Mouse (Mus musculus) CH12.LX (cell line): ENCODE measurements around the gene Zkscan7. TPM values are rescaled to one million over a fixed set of nuclear protein-coding genes. Genes with fewer than 3 reads are reported as not detected.

Experiments
- DNase-seq: peaks from one replicate; pipeline ENCODE4 v3.0.0-alpha.2; 2013; ENCODE audit errors: extremely low read depth
- H3K27ac ChIP-seq: 2 replicates; pipeline ENCODE4 v1.5.1; 2012; ENCODE audit warnings: low read depth, mild to moderate bottlenecking, control low read depth, moderate library complexity; ENCODE audit not compliant: insufficient read depth
- H3K27me3 ChIP-seq: replicated peaks from 2 replicates; pipeline ENCODE3; 2012; ENCODE audit warnings: inconsistent platforms
- H3K36me3 ChIP-seq, 2 experiments: replicated peaks in 1 of 2; 2 replicates each; pipeline versions ENCODE3 to v1.6.1; 2012; ENCODE audit warnings: inconsistent platforms in 1 of 2, low read length in 1 of 2, mild to moderate bottlenecking in 1 of 2, mixed read lengths in 1 of 2, moderate library complexity in 1 of 2; ENCODE audit not compliant: control insufficient read depth in 1 of 2, insufficient read depth in 1 of 2
- H3K4me1 ChIP-seq, 2 experiments: 2 replicates each; pipeline ENCODE4 v1.6.1; 2012; ENCODE audit warnings: inconsistent platforms in 1 of 2, moderate library complexity in 1 of 2; ENCODE audit not compliant: insufficient read depth in 2 of 2, control insufficient read depth in 1 of 2
- H3K4me2 ChIP-seq: 2 replicates; pipeline ENCODE4 v1.6.1; 2012; ENCODE audit warnings: low read depth, mild to moderate bottlenecking, control low read depth; ENCODE audit not compliant: poor library complexity, insufficient read depth, severe bottlenecking
- H3K4me3 ChIP-seq, 3 experiments: fragments of 150-350 bp in 1 of 3; sonication (generic) in 1 of 3; replicated peaks in 1 of 3; 2 replicates each; pipeline versions ENCODE3 to v1.5.1; 2011 to 2012; ENCODE audit warnings: low read depth in 2 of 3, low read length in 2 of 3, mild to moderate bottlenecking in 2 of 3, moderate library complexity in 2 of 3, control low read depth in 1 of 3, improper control_type of control experiment in 1 of 3, inconsistent platforms in 1 of 3, mixed read lengths in 1 of 3; ENCODE audit not compliant: poor library complexity in 1 of 3
- H3K79me2 ChIP-seq: replicated peaks from 2 replicates; pipeline ENCODE4 v1.6.1; 2012; ENCODE audit warnings: mild to moderate bottlenecking, moderate library complexity; ENCODE audit not compliant: control insufficient read depth, poor library complexity, insufficient read depth, severe bottlenecking; ENCODE audit errors: extremely low read depth
- H3K9ac ChIP-seq: 2 replicates; pipeline ENCODE4 v1.6.1; 2012; ENCODE audit warnings: low read depth, mild to moderate bottlenecking, control low read depth, moderate library complexity; ENCODE audit not compliant: insufficient read depth
- H3K9me3 ChIP-seq: replicated peaks from 2 replicates; pipeline ENCODE3; 2012; ENCODE audit warnings: low read length, inconsistent platforms, mixed read lengths
- BHLHE40 ChIP-seq: IDR thresholded peaks from 2 replicates; pipeline ENCODE4 v1.6.1; 2011; ENCODE audit warnings: mild to moderate bottlenecking, low read depth, low read length, improper control_type of control experiment
- CTCF ChIP-seq, 2 experiments: IDR thresholded peaks in 1 of 2; conservative IDR thresholded peaks in 1 of 2; 2 replicates each; pipeline ENCODE4 v1.5.1; 2011 to 2012; ENCODE audit warnings: low read depth in 2 of 2, low read length in 2 of 2, improper control_type of control experiment in 1 of 2, inconsistent platforms in 1 of 2, mild to moderate bottlenecking in 1 of 2, moderate library complexity in 1 of 2
- ELF1 ChIP-seq: IDR thresholded peaks from 2 replicates; pipeline ENCODE4 v1.6.1; 2014; ENCODE audit warnings: low read depth, mild to moderate bottlenecking, inconsistent platforms, low read length, improper control_type of control experiment
- EP300 ChIP-seq: IDR thresholded peaks from 2 replicates; pipeline ENCODE4 v1.6.1; 2011; ENCODE audit warnings: low read length, improper control_type of control experiment
- ETS1 ChIP-seq: conservative IDR thresholded peaks from 2 replicates; pipeline ENCODE4 v1.6.1; 2012; ENCODE audit warnings: low read depth, mild to moderate bottlenecking, inconsistent platforms, low read length, improper control_type of control experiment, moderate library complexity
- IRF4 ChIP-seq: IDR thresholded peaks from 2 replicates; pipeline ENCODE4 v1.6.1; 2014; ENCODE audit warnings: low read depth, mild to moderate bottlenecking, inconsistent platforms, low read length, improper control_type of control experiment
- JUN ChIP-seq: IDR thresholded peaks from 2 replicates; pipeline ENCODE4 v1.6.1; 2011; ENCODE audit warnings: low read depth, mild to moderate bottlenecking, low read length, improper control_type of control experiment, moderate library complexity; ENCODE audit not compliant: insufficient read depth
- JUND ChIP-seq: conservative IDR thresholded peaks from 2 replicates; pipeline ENCODE4 v1.6.1; 2011; ENCODE audit warnings: low read depth, low read length, improper control_type of control experiment
- MAZ ChIP-seq: IDR thresholded peaks from 2 replicates; pipeline ENCODE4 v1.6.1; 2012; ENCODE audit warnings: low read depth, mild to moderate bottlenecking, inconsistent platforms, low read length, improper control_type of control experiment, moderate library complexity
- MXI1 ChIP-seq: IDR thresholded peaks from 2 replicates; pipeline ENCODE4 v1.6.1; 2011; ENCODE audit warnings: mild to moderate bottlenecking, low read depth, low read length, improper control_type of control experiment
- NELFE ChIP-seq: IDR thresholded peaks from 2 replicates; pipeline ENCODE4 v1.6.1; 2011; ENCODE audit warnings: low read depth, low read length, improper control_type of control experiment
- NRF1 ChIP-seq: IDR thresholded peaks from 2 replicates; pipeline ENCODE4 v1.6.1; 2014; ENCODE audit warnings: low read depth, mild to moderate bottlenecking, inconsistent platforms, low read length, improper control_type of control experiment, moderate library complexity
- PAX5 ChIP-seq: IDR thresholded peaks from 2 replicates; pipeline ENCODE4 v1.6.1; 2012; ENCODE audit warnings: low read length, inconsistent platforms, mixed read lengths
- POLR2A ChIP-seq: IDR thresholded peaks from 2 replicates; pipeline ENCODE4 v1.6.1; 2011; ENCODE audit warnings: low read depth, mild to moderate bottlenecking, improper control_type of control experiment, low read length
- POLR2AphosphoS2 ChIP-seq: IDR thresholded peaks from 2 replicates; pipeline ENCODE4 v1.6.1; 2011; ENCODE audit warnings: low read depth, low read length, improper control_type of control experiment
- RAD21 ChIP-seq: IDR thresholded peaks from 2 replicates; pipeline ENCODE4 v1.6.1; 2011; ENCODE audit warnings: low read depth, mild to moderate bottlenecking, low read length, improper control_type of control experiment, moderate library complexity
- RCOR1 ChIP-seq: conservative IDR thresholded peaks from 2 replicates; pipeline ENCODE4 v1.6.1; 2012; ENCODE audit warnings: low read depth, mild to moderate bottlenecking, inconsistent platforms, low read length, improper control_type of control experiment
- SMC3 ChIP-seq: IDR thresholded peaks from 2 replicates; pipeline ENCODE4 v1.6.1; 2011; ENCODE audit warnings: low read depth, low read length, improper control_type of control experiment
- TBP ChIP-seq: conservative IDR thresholded peaks from 2 replicates; pipeline ENCODE4 v1.6.1; 2011; ENCODE audit warnings: low read depth, low read length, improper control_type of control experiment
- TCF12 ChIP-seq: IDR thresholded peaks from 2 replicates; pipeline ENCODE4 v1.6.1; 2014; ENCODE audit warnings: low read depth, mild to moderate bottlenecking, inconsistent platforms, low read length, improper control_type of control experiment
- UBTF ChIP-seq: IDR thresholded peaks from 2 replicates; pipeline ENCODE4 v1.6.1; 2012; ENCODE audit warnings: low read depth, mild to moderate bottlenecking, inconsistent platforms, low read length, improper control_type of control experiment, moderate library complexity
- USF1 ChIP-seq: IDR thresholded peaks from 2 replicates; pipeline ENCODE4 v1.6.1; 2014; ENCODE audit warnings: low read depth, mild to moderate bottlenecking, inconsistent platforms, low read length, improper control_type of control experiment
- USF2 ChIP-seq: conservative IDR thresholded peaks from 2 replicates; pipeline ENCODE4 v1.6.1; 2011; ENCODE audit warnings: low read depth, low read length, improper control_type of control experiment
- ZKSCAN1 ChIP-seq: IDR thresholded peaks from 2 replicates; pipeline ENCODE4 v1.6.1; 2012; ENCODE audit warnings: low read depth, inconsistent platforms, low read length, improper control_type of control experiment, borderline replicate concordance
- ZNF384 ChIP-seq: IDR thresholded peaks from 2 replicates; pipeline ENCODE4 v1.6.1; 2012; ENCODE audit warnings: low read depth, low read length, improper control_type of control experiment, inconsistent platforms
- dilution Hi-C: fragments of 300-500 bp; cut with MboI; formaldehyde crosslinking; loops from 2 replicates; pipeline ENCODE4 v1.14.3; 2020; ENCODE audit warnings: low sequenced_read_pairs; ENCODE audit not compliant: extremely low pct_unique_long_range_greater_than_20kb, extremely low pct_ligation_motif_present
- in situ Hi-C: fragments of 300-500 bp; cut with MboI; formaldehyde crosslinking; loops from 3 replicates; pipeline ENCODE4 v1.14.3; 2019; ENCODE audit warnings: low sequenced_read_pairs, low pct_ligation_motif_present, low pct_unique_long_range_greater_than_20kb, mixed read lengths
- polyA plus RNA-seq: library from polyadenylated mRNA; unstranded; fragments of >175 nt; gene quantifications from 2 replicates; pipeline ENCODE4 v1.2.1, GENCODE M21; 2012; ENCODE audit warnings: low read depth; ENCODE audit not compliant: insufficient read length
- total RNA-seq, 2 experiments: library from RNA; depleted of rRNA; stranded (reverse); fragments of 300-350 nt in 1 of 2; fragments of >200 nt in 1 of 2; gene quantifications; 2 replicates each; pipeline ENCODE4 v1.2.3; 2012 to 2014

Zkscan7 gene
- total and polyA plus RNA-seq, 3 experiments, result 3.5 to 6.6 (median 6.4) TPM

DNA sequence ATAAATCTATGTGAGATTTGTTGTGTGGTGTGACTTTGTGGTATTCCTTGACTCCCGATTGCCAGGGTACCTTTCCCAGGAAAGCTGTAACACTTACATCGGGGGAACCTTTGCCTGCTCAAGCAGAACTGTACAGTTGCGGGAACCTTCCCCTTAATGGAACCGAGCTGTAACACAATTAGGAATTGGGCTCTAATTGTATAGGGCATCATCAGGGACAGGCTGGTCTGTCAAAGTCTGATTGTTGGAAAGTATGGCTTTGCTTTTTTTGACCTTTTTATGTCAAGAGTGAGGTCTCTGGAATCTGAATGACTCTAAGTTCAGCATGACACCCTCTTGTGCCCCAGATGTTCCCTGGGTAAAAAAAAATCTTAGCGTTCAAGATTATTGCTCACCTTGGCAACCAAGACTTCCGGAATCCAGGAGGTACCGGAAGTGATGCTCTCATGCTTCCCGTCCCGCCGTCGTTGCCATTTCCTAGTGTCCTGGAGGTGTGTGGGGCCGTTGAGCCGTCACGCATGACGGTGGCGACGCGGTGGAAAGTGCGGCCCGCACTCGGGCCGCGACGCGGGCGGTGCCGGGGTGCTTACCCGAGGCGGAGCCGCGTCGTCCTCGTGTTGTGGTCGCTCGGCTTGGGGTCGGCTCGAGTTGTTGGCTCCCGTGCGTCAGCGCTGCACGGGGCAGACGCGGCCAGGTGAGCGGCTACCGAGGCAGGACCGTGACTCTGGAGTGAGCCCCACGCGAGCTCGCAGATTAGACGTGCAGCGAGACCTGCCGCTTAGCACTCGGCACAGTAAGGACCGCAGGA, 1.1 kb downstream of the Zkscan7 start (continued):
- TF ChIP-seq ETS1 (no peak), POLR2A (peak; percentile 85), EP300 (no peak), RCOR1 (no peak), ZKSCAN1 (no peak), POLR2AphosphoS2 (no peak), NRF1 (0 out of 2 replicates have a peak, but pooled peaks have one; percentile 14), JUN (no peak), JUND (no peak), CTCF (conservative IDR thresholded peaks at IDR 0.05 in 1 of 2, IDR thresholded peaks at IDR 0.05 in 1 of 2; ENCODE audit: low read depth in 2 of 2, low read length in 2 of 2) (no peak), TCF12 (peak; percentile 65; the same call in 1 of the 2 replicates), MAZ (no peak), ELF1 (peak; percentile 95), ZNF384 (peak; percentile 91), USF1 (no peak)

DNA sequence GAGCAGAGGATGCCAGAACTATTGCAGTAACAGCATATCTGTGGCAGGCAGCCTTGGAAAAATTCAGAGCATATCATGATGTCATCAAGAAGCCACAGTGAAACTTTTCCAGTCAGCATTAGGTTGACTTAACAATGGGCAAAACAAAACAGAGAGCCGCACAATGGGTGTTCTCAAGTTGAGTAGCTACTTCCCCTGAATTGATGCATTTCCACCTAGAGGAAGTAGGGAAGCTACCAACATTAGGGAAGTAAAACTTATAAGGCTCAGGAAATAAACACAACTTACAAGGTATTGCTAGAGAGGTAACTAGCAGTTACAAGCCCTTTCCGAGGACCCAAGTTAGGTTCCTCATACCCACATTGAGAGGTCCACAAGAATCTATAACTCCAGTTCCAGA, 15.6 kb downstream of the Zkscan7 start:
- Histone ChIP-seq H3K4me2 (no peak overlapping the region), H3K9ac (no peak overlapping the region), H3K27me3 (no peaks in the 10 kb centered on the region), H3K4me3 (no peak overlapping the region), H3K36me3 (no peaks in the 10 kb centered on the region), H3K79me2 (no peaks in the 10 kb centered on the region), H3K4me1 (no peaks in the 10 kb centered on the region), H3K9me3 (peaks cover under 1% of the 10 kb centered on the region)
- DNase-seq, result no peak
- dilution Hi-C loops, result no loop called here
- in situ Hi-C loops, result no loop called here
- TF ChIP-seq EP300 (no peak), NELFE (no peak), RAD21 (no peak), POLR2AphosphoS2 (no peak), NRF1 (no peak), BHLHE40 (no peak), UBTF (no peak), ZNF384 (no peak), ELF1 (no peak), MXI1 (no peak), TCF12 (no peak), IRF4 (no peak), TBP (no peak), PAX5 (no peak), SMC3 (no peak), USF2 (no peak)
- TF ChIP-seq, all 38 proteins: peak for 0
- H3K27ac ChIP-seq, result no peak overlapping the region
